Mouse (Mus musculus) liver, adult 2 months (tissue): ENCODE measurements around the gene N4bp2. TPM values are rescaled to one million over a fixed set of nuclear protein-coding genes. Genes with fewer than 3 reads are reported as not detected.
"Not testable (repeated sequence)": the region's sequence is repeated elsewhere in the genome, so short reads cannot be mapped to it uniquely, and the experiment has no call there.

Experiments
- DNase-seq: peaks from one replicate; pipeline ENCODE4 v3.0.0-alpha.2; 2011; ENCODE audit warnings: low read depth, low spot score; ENCODE audit errors: extremely low read depth
- H3K27ac ChIP-seq: fragments of 200-500 bp; replicated peaks from 2 replicates; pipeline ENCODE4 v1.5.1; 2012; ENCODE audit warnings: low read depth, mild to moderate bottlenecking, control low read depth, inconsistent platforms, low read length; ENCODE audit not compliant: insufficient read depth
- H3K27me3 ChIP-seq: fragments of 200-500 bp; 2 replicates; pipeline ENCODE4 v1.6.1; 2012; ENCODE audit warnings: mild to moderate bottlenecking, moderate library complexity, low read length, inconsistent platforms; ENCODE audit not compliant: control insufficient read depth, insufficient read depth
- H3K36me3 ChIP-seq: fragments of 200-500 bp; 2 replicates; pipeline ENCODE4 v1.6.1; 2012; ENCODE audit warnings: low read length, inconsistent platforms; ENCODE audit not compliant: control insufficient read depth, insufficient read depth
- H3K4me1 ChIP-seq: fragments of 200-500 bp; 2 replicates; pipeline ENCODE4 v1.6.1; 2011; ENCODE audit warnings: low read length; ENCODE audit not compliant: control insufficient read depth, insufficient read depth
- H3K4me3 ChIP-seq: fragments of 200-500 bp; 2 replicates; pipeline ENCODE4 v1.5.1; 2011; ENCODE audit warnings: low read depth, mild to moderate bottlenecking, control low read depth, low read length, moderate library complexity; ENCODE audit not compliant: insufficient read depth
- H3K79me2 ChIP-seq: fragments of 200-500 bp; 2 replicates; pipeline ENCODE4 v1.6.1; 2012; ENCODE audit warnings: inconsistent platforms, mild to moderate bottlenecking, low read length, moderate library complexity; ENCODE audit not compliant: control insufficient read depth, insufficient read depth
- H3K9ac ChIP-seq: fragments of 200-500 bp; 2 replicates; pipeline ENCODE4 v1.6.1; 2012; ENCODE audit warnings: low read depth, mild to moderate bottlenecking, control low read depth, inconsistent platforms, low read length
- CTCF ChIP-seq: fragments of 200-500 bp; IDR thresholded peaks from 2 replicates; pipeline ENCODE4 v1.5.1; 2011; ENCODE audit warnings: low read depth, low read length, control low read depth
- POLR2A ChIP-seq: fragments of 200-500 bp; IDR thresholded peaks from 2 replicates; pipeline ENCODE4 v1.6.1; 2011; ENCODE audit warnings: low read length, control low read depth; ENCODE audit not compliant: insufficient read depth; ENCODE audit errors: extremely low read depth
- WGBS: fragments of 180-500 bp; shearing (Covaris S2); methylation state at CpG from one replicate; pipeline ENCODE4 v1.1.7; 2018; 5-methylcytosine and 5-hydroxymethylcytosine counted together
- polyA plus RNA-seq: library from polyadenylated mRNA; depleted of rRNA; stranded (reverse); fragments of >200 nt; gene quantifications from 2 replicates; pipeline ENCODE4 v1.2.3, GENCODE M21; 2012; rRNA removed
- total RNA-seq: library from RNA; depleted of rRNA; stranded (reverse); fragments of >200 nt; gene quantifications from 2 replicates; pipeline ENCODE4 v1.2.3, GENCODE M21; 2014; rRNA removed

The N4bp2 gene
- total RNA-seq, result 21.7 and 23.8 TPM in 2 replicates
- polyA plus RNA-seq, result 4.1 and 4.6 TPM in 2 replicates

DNA sequence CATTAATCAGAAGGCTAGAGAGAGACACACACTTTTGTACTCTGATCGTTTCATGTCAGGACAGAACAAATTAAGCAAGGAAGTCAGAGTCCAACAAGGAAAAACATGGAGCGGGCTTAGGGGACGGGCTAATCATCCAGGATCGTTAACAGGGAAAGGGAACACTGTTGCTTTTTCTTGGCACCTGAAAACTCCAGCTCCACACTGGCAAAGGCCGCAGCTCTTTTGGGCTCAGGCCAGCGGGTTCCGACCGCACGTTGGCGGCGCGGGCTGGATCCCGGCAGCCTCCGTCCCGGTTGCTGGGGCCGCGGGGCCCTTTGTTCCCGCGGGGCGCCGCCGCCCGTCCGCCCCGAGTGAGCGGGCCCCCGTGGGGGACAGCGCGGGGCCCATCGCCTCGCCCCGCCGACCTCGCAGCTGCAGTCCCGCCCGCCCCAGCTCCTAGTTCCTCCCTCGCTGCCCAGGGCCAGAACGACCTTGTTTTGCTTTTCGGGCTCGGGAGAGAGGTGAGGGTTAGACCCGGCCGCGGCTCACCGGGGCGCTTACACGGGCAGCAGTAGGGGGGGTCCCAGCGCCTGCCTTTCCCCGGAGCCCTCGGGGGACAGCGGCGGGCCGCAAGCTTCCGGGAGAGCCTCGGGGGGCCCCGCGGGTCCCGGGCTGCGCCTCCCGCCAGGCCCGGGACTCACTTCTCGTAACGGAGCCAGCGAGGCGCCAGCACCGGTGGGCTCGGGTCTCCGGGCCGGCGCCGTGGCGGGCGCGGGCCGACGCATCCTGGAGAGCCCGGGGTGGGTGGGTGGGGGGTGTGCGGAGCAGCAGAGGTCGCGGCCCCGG, at the start of gene N4bp2:
Gene N4bp2 (plus strand): TSS at position 434 of the 828 bp plus-strand sequence.
- Histone ChIP-seq H3K9ac (peak within 1 kb of the TSS; percentile 100), H3K4me1 (peaks cover 9% of the 10 kb centered on the region; the same call in 1 of the 2 replicates), H3K27me3 (no peaks in the 10 kb centered on the region), H3K79me2 (peaks cover 2% of the 10 kb centered on the region; the same call in 1 of the 2 replicates), H3K4me3 (peak within 1 kb of the TSS; percentile 69), H3K27ac (peak within 1 kb of the TSS; percentile 100), H3K36me3 (no peaks in the 10 kb centered on the region)
- 2% methylated on average over 59 of the region's 80 CpGs for WGBS
- DNase-seq, result peak; percentile 97
- TF ChIP-seq POLR2A (0 out of 2 replicates have a peak, but pooled peaks have one; percentile 31), CTCF (no peak)

DNA sequence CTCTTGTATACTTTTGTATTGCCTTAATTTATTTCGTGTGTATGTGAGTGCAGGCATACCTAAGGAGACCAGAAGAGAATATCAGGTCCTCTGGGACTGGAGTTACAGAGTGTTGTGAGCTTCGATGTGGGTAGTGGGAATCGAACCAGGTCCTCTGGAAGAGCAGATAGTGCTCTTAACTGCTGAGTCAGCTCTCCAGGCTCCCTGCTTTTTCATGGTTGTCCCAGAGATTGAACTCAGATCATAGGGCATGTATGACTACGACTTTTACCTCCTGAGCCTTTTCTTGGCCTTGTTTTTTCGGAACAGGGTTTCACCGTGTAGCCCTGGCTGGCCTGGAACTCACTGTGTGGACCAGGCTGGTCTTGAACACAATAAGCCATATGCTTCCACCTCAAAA, 48.2 kb upstream of the N4bp2 start:
- no peak overlapping the region for H3K4me3 ChIP-seq
- no peak overlapping the region for H3K9ac ChIP-seq
- H3K27ac ChIP-seq, result no peak overlapping the region
- peaks cover 1% of the 10 kb centered on the region for H3K4me1 ChIP-seq
- 90% methylated on average over 6 of the region's 6 CpGs for WGBS
- no peaks in the 10 kb centered on the region for H3K36me3 ChIP-seq
- H3K79me2 ChIP-seq, result no peaks in the 10 kb centered on the region
- TF ChIP-seq POLR2A, result no peak
- no peak for TF ChIP-seq CTCF
- H3K27me3 ChIP-seq, result no peaks in the 10 kb centered on the region
- DNase-seq, result no peak

DNA sequence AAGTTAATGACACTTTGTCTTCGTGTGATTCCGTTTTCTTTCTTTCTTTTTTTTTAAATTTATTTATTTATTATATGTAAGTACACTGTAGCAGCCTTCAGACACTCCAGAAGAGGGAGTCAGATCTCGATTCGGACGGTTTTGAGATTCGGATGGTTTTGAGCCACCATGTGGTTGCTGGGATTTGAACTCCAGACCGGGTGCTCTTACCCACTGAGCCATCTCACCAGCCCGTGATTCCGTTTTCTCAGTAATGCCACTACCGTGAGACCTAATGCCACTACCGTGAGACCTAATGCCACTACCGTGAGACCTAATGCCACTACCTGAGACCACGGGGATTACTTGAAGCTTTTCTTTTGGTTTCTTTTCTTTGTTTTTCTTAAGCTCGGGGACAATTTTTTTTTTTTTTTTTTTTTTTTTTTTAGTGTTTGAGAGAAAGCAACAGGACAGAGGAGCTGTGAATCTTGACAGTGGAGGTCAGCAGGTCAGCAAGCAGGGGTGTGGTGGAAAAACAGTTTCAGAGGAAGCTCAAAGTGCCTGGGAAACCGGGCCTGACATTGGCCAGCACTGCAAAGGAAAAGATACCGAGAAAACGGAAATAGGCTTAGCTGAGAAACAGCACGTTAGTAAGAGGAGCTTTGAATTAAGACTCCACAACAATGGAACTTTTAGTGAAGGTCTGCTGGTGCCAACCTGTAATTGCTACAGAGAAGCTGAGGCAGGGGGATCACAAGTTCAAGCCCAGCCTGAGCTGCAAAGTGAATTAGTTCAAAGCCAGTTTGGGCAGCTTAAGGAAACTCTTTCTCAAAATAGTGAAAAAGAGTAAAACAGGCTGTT, 46.0 kb upstream of the N4bp2 start:
- no peak overlapping the region for H3K4me3 ChIP-seq
- no peak overlapping the region for H3K9ac ChIP-seq
- H3K27ac ChIP-seq, result peak overlapping the region; percentile 36; the same call in 1 of the 2 replicates
- peak; percentile 12 for DNase-seq
- no peaks in the 10 kb centered on the region for H3K79me2 ChIP-seq
- H3K36me3 ChIP-seq, result no peaks in the 10 kb centered on the region
- H3K4me1 ChIP-seq, result peaks cover 1% of the 10 kb centered on the region
- 83% methylated on average over 18 of the region's 18 CpGs for WGBS
- TF ChIP-seq POLR2A (no peak), CTCF (no peak)
- H3K27me3 ChIP-seq, result no peaks in the 10 kb centered on the region

DNA sequence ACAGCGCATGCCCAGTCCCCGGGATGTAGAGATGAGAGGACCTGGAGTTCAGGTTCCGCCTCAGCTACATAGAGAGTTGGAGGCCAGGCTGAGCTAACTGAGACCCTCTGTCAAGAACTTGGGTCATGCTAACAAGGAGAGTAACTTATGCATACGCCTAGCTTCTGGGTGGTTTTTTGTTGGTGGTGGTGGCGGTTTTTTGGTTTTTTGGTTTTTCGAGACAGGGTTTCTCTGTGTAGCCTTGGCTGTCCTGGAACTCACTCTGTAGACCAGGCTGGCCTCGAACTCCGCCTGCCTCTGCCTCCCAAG, 45.5 kb upstream of the N4bp2 start:
- H3K9ac ChIP-seq, H3K4me1 ChIP-seq, H3K4me3 ChIP-seq, H3K79me2 ChIP-seq, H3K36me3 ChIP-seq, DNase-seq, H3K27me3 ChIP-seq: not testable (repeated sequence)
- peak overlapping the region; percentile 36; the same call in 1 of the 2 replicates for H3K27ac ChIP-seq
- WGBS, result 93% methylated on average over 8 of the region's 8 CpGs

DNA sequence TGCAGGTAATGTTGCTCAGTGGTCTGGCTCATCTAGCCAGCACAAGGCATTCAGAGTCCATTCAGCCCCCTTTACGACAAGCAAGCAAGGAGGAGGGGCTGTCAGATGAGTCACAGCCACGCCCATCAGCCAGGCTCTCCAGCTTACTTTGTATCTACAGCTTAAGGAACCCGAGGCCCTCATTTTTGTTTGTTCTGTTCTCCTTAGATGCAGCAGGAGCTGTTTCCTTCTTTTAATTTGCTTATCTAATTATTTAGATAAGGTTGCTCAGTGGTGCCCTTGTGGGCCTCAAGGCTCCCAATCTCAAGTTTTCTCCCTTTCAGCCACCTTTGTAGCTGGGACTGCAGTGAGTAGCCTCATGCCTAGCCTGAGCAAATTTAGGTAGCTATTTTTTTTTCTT, 45.0 kb upstream of the N4bp2 start:
- no peak overlapping the region for H3K9ac ChIP-seq
- H3K27ac ChIP-seq, result no peak overlapping the region
- H3K4me1 ChIP-seq, result peaks cover 1% of the 10 kb centered on the region
- 57% methylated on average over 3 of the region's 3 CpGs for WGBS
- TF ChIP-seq POLR2A, result no peak
- no peak for TF ChIP-seq CTCF
- DNase-seq, result no peak
- no peaks in the 10 kb centered on the region for H3K27me3 ChIP-seq
- H3K4me3 ChIP-seq, result no peak overlapping the region
- H3K79me2 ChIP-seq, result no peaks in the 10 kb centered on the region
- H3K36me3 ChIP-seq, result no peaks in the 10 kb centered on the region
